Mouse (Mus musculus): ENCODE data around the gene Dars.

The Dars gene

DNA sequence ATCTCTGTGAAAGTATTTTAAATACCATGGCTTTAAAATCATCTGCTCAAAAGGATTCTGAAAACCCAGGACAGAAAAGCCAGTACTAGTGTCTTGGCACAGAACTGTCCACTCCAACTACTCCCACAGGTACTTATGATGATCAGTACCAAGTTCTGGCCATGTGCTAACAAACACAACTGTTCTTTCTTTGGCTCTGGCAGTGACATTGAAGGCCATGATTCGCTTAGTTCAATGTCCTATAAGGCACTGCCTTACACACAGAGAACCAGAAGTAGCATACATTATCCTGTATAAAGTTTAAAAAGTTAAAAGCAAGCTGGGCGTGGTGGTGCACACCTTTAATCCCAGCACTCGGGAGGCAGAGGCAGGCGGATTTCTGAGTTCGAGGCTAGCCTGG lies 6.0 kb downstream of the Dars start:
- DNase-seq: no peak

DNA sequence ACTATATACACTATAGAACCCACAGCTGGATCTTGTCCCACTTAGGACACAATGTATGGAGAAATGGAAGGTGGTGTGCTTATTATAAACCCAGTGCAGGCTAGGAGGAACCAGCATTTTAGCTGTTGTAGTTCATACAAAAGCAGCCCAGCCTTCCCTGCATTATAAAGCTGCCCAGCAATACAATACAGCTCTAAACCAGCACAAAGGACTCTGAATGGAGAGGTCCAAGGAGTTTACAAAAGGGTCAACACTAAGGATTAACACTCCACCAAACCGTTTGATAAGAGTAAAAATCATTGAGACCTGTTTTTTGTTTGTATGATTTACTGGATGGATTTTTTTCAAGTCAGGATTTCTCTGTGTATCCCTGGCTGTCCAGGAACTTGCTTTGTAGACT lies 10.3 kb downstream of the Dars start:
- DNase-seq: no peak

DNA sequence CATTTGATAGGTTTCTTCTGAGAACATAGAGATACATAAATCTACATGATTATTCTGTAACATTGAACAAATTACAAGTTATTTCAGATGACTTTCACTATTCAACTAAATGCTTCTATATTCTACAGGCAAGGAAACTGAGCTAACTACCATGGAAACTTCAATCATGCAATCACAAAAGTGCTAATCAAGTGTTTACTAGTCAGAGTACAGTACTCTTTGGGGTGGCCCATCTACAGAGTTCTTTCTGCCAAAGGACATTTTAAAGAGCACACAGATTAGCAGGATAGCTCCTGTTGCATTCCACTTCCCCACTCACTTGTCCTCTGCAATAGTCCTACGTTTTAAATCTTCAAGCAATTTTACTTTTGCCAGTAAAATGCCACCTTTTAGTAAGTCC lies 11.5 kb downstream of the Dars start:
- no peak for DNase-seq

DNA sequence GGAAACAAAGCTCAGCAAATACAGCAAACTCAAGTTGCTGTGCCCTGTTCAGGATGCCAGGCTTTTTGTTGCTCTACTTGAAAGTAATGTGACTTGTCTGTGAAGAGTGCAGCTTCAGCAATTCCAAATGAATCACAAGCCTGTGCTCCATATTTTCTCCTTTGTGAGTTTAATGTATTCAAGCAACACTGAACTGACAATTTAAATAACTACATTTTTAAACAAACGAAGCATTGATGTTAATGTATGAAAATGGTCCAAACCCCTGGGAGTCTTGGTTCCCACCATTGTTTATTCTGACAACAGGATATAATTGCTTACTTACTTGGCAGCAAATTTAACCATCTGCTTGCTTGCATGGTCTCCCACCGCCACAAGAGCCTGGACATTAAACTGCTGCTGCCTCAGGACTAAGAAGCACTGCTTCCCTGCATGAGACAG lies 12.1 kb downstream of the Dars start:
- no peak for DNase-seq

DNA sequence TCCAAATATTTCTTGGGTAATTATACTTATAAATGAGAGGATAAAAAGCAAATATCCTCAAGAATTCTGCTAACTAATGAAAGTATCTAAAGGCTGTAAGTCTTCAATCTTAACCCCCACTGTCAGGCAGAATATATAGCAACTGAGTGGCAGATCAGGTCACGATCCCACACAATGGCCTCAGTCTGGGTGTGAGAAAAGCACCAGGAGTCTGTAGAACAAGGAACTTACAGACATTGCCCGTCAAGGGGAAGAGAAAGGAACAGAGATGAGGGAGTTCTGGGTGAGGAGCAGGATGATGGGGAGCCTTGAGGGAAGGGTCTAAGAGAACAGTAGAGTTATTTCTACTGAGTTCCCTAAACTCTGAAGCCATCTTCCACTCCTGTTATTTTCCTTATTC lies 16.2 kb downstream of the Dars start:
- no peak for DNase-seq

DNA sequence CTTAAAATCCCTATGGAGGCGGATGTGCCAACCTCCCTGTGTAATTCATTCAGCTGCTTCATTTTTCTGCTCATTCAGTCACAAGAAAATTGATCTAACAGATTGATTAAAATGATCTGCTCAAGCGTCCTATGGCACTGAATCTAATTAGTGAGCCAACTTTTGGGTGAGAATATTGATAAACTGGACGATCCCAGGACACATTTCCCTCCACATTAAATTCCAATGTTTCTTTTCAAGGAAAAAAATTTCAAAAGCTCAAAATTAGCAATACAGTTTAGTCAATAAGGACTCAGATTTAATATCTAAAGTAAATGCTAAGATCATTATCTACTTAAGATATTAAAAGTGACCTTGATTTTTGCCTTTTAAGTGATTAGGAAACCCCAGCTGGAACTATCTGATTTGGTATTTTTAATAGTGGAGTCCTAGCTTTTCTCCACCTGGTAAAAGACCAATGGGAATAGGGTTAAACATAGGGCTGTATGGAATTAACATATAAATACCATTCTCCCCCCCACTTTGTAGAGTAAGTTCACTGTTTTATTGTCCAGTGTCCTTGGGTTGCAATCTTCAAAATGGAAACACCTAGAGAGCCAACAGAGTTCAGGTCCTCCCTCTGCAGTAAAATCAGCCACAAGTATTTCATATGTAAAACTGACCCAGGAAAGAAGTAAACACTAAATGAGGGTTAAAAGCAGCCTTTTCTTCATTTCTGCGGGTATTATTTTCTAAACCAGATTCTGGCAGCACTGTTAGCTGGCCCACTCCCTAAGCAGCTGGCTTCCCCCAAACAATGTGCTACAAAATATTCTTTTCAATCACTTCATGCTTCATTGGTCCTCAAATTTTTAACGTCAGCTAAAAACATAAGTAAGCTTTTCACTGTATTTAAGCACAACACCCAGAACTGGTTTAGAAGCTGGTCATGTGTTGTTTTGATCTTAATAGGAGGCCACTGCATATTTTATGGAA lies 16.9 kb downstream of the Dars start:
- DNase-seq: no peak

DNA sequence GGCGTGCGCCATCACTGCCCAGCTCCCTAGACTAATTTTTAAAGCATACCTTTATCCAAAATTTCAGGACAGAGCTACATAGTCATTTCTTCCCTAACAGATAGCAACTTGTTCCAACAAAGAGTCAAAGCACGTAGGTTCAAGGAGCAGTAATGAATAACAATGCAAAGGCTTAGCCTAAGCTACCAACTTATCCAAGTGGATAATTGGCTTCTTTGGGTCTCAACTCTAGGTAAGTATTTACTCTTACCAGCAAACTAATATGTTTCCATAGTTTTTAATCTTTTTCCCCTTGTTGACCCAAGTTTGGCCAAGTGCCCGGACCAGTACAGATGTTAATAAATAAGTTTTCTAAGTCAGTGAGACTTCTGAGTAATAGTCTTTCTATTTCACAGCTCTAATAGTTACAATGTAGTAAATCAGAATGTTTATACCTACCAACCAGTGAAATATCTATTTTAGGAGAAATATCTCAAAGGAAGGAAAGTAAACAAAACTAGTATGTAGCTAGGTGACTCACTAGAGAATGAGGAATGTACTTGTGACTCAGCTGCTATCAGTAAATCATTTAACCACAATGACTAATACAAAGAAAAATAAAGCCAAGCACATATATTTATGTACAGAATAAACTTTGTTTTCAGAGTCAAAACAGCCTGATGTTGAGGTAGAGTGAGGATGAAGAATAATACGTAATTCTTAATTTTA lies 18.3 kb downstream of the Dars start:
- DNase-seq: peak; percentile 5

DNA sequence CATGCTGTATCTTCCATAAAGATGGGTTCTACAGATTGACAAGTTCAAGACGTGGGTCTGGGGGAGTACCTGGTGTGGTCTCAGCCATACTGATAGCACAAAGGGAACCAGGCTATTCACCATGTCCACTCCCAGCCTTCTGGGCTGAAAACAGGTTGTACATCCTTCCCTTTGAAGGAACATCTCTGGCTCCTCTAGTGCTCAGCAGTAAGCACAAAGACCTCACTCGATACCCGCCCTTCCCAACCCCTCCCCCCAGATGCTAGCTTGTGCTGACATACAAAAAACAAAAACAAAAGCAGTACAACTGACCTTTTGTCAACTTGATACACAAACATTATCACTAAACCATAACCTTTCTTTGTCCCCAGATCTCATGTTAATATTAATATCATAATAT lies 22.5 kb downstream of the Dars start:
- DNase-seq: no peak

DNA sequence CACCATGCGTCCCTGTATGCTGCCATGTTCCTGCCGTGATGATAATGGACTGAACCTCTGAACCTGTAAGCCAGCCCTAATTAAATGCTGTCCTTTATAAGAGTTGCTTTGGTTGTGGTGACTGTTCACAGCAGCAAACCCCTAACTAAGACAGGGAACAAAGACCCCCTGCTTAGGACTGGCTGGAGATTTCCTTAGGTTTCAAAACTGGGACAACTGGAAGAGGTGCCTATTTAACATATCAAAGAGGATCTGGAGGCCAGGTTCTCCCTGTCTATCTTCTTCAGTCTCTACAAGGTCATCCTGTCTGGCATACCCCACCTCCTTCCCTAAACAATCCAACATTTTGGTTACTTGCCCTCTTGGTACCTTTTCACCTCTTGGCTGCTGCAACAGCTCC lies 24.8 kb downstream of the Dars start:
- no peak for DNase-seq

DNA sequence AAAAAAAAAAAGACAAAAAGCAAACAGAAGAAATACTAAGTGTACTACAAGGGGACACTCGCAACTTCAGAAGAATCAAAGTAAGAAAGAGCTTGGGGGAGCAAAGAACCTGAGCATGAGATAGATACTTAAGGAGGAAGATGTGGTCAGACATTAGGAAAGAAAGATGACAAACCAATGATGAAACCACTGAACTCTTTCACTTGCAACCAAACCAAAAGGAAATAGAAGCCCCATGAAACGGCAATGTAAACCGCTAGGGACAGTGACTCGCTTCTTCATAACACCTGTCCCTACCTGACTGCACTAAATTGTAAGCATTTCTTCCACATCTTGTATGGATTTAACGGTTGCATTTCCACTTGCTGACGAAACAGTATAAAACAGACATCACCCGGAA lies 30.7 kb downstream of the Dars start:
- no peak for DNase-seq

DNA sequence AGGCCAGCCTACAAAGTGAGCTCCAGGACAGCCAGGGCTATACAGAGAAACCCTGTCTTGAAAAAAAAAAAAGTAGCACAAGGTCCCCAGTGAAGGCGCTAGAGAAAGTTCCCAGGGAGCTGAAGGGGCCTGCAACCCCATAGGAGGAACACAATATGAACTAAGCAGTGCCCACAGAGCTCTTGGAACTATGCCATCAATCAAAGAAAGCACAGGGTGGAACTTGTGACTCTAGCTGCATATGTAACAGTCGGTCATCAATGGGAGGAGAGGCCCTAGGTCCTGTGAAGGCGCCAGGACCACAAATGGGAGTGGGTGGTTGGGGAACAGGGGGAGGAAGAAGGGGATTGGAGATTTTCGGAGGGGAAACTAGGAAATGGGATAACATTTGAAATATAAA lies 40.3 kb downstream of the Dars start:
- DNase-seq: no peak

DNA sequence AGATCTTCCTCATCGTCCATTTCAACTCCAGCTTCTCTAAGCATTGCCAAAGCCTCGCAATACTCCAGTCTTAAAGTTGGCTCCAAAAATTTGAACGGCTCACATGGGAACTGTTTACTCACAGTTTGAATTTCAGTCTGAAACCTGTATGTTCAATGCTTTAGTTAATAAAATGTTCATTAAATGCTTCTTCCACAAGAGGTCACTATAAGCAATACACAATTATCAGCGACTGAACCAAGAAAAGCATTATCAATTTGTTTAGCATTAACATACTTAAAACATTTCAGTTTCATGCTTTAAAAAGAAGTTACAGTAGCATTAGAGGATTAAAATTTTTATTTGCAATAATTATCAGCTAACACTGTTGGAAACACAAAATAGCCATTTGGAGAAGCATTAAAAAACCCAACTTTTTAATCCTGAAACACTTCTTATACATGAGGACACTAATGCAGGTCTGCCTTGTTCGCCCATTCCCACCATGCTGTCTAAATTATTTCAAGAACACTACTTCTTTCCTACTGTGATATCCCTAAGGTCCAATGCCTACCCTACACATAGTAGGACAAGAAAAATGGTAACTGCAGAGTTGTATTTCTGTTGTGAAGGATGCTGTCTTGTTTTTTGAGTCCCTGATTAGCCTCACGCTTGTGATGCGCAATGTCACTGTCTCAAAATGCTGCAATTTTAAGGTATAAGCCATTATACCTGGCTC lies 44.9 kb downstream of the Dars start:
- no peak for DNase-seq

DNA sequence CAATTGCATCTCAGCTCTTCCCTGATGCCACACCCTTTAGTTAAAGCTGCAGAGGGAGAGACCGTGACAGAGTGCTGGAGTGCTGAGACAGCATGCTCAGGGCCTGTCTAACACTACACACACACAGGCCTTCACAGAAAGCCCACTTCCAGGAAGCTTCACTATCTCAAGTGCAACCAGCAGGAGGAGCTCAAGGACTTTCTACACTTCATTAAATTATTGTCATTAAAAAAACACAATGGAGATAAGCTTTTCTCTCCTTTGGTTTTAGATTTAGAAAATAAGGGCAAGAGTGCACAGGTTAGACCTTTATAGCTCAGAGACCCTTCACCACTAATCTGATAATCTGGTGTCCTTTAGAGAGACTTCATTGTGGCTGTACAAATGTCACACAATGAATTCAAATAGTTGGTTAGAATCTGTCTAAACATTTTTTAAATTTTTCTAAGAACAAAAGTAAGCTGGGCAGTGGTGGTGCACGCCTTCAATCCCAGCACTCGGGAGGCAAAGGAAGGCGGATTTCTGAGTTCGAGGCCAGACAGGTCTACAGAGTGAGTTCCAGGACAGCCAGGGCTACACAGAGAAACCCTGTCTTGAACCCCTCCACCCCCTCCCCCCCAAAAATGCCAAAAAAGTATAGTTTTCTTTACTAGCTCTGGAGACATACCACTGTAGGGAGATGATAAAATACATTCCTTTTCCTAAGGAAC lies 48.3 kb downstream of the Dars start:
- peak; percentile 48 for DNase-seq

DNA sequence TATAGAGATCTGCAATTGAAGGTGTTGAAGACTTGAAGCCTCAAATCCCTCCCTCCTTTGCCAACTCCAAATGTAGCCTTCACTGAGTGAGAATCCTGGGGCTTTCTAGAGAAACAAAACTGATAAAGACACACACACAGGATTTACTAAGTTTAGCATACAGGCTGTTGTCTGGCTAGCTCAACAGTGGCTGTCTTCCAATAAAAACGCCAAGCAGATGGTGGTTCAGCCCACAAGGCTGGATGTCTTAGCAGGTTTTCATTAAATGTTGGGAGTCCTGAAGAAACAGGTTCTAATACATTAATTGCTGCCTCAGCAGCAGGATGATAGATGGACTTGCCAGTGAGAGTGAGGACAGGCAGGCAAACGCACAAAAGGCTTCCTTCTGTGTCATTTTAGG lies 56.6 kb downstream of the Dars start:
- DNase-seq: no peak

DNA sequence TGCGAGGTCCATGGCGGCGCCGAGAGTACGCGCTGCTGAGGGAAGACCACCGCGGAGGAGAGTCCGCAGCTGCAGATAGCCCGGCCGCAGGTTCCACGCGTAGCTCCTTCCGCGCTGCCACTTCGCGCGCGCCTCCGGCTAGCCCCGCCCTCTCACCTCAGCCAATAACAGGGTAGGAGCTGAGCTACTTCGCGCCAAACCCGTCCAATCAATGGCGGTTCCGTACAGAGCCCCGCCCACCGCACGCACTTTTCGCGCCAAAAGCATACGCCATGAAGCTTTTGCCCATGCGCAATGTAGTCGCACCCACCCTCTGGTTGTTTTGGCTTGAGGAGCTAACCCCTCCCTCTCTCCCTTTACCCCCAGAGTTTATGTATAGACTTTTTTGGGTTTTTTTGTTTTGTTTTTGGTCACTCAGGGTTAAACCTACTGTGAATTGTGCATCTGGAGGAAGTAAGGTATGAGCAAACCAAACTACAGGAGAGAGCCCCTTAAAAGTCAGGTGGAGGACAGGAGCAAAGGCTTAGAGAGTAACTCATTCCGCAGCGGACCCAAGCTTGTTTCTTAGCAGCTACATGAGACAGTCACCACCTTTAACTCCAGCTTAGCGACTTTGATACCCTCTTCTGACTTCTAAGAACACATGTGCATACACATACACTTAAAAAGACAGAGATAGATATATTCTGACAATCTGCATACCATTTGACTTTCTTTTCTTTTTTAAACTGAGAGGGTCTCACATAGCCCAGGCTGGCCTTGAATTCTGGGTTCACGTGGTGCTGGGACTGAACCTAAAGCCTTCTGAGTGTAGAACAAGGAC lies 57.4 kb downstream of the Dars start, which contains the start of gene Mcm6:
Gene Mcm6 (minus strand): TSS at position 111 of the 823 bp plus-strand sequence.
- peak; percentile 97 for DNase-seq

DNA sequence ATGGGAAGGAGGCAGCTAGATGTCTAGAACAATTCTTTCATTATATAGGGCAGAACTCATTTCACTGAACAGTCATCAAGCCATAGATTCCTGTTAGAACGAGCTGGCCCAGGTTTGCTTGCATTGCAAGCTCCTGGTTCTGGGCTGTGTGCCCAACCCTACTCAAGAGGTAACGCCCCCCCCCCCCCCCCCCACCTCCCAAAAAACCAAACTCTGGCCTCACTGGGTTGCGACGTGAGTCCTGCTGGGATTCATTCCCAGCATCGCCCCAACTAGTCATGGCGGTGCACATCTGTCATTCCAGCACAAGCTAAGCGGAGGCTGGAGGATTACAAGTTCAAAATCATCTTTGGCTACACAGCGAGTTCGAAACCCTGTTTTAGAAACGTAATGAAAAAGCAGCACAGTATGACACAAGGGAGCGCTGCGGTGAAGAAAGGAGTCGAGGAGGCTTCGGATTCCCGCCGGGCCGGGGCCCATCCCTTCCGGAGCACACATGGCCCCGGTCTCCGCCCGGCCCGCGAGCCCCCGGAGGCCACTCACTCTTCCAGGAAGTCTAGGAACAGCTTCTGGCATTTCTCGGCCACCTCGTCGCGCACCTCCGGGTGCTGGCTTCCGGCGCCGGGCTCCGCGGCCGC lies 58.1 kb downstream of the Dars start:
- no peak for DNase-seq

DNA sequence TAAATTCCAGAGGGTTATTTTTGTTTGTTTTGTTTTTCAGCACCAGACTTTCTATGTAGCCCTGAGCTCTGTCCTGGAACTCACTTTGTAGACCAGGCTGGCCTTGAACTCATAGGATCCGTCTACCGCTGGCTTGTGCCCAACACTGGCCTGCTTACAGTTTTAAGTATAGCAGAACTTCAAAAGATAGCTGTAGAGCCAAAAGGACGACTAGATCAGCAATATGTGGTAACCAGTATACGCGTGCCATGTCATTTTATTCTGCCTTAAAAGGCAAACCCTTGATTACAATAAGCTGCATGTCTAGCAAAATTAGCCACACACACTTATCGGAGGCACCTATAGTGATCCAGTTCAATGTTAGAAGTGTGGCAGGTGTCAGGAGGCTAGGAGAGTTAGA lies 58.9 kb downstream of the Dars start:
- DNase-seq: no peak

DNA sequence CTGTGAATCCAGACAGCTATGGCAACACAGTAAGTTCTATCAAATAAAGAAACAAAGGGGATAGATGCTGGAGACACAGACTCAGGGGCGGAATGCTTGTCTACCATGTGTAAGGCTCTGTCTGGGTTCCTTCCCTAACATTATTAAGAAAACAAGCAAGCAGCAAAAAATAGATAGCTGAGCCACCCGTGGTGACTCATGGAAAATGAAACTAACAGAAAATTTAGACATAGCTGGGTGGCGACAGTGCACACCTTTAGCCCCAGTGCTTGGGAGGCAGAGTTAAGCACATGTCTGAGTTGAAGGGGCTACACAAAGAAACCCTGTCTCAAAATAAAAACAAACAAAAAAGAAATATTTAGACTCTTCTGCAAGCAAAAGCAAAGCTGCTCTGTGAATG lies 59.7 kb downstream of the Dars start:
- peak; percentile 3 for DNase-seq

DNA sequence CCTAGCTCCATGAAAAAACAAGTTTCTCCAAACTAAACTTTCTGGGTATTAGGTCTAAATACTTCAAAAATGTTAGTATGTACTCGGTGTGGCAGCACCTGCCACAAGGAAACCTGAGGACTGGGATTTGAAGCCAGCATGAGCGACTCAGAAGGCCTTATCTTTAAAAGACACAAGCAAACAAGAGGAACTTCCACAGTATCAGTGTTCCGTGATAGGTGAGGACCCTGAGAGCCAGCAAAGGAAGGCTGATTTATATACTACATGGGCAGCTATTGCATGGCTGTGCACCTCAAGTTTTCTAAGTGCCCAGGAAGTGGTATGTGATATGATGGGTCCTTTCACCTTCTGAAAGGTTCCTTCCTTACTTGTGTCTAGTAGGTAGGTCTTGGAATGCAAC lies 64.1 kb downstream of the Dars start:
- no peak for DNase-seq

DNA sequence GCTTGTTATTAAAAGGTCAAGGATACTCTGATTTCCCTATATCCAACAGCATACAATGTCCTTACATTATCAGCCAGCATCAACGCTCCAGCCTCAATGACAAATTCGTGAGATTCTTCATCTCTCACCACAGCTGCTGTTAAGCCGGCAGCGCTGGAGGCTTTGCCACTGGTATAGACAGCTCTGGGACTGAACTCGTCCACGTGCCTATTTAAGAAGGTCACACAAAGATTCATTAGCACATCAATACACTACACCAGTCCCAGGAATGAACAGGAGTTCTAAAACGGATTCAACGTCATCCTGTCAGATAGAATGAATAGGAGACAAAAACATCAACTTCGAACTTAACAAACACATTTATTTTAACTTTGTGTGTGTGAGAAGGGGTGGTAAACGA lies 72.9 kb downstream of the Dars start:
- DNase-seq: no peak

DNA sequence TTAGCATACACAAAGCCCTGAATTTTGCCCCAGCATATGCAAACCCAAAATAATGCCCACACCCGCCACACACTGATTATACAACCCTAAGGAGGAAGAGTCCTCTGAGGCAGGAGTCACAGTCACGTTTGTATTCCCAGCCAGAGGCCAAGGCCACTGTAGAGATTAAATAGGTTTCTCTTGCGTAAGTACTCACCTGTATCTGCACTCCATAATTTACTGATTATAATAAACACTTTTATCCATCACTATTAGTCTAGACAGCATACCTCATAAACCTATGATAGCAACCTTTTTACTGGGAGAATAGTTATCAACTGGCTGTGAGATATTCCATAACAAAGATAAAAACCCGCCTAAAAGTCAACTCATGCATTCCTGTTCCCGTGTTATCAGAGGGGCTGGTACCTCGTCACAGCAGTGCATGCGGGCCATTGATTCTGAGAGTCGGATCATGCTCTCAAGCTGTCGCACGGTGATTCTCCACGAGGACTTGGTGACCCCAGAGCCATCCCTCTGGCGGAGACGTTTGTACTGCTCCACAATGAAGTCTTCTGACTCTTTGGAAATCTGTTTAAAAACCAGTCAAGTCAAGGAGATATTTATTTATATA lies 79.4 kb downstream of the Dars start:
- DNase-seq: no peak
